Mouse (Mus musculus): ENCODE measurements around the gene Uvrag. TPM values are rescaled to one million over a fixed set of nuclear protein-coding genes. Genes with fewer than 3 reads are reported as not detected.
"Not testable (repeated sequence)": the region's sequence is repeated elsewhere in the genome, so short reads cannot be mapped to it uniquely, and the experiment has no call there.

Uvrag gene
- polyA plus RNA-seq, 1 experiment = 13.9 TPM

DNA sequence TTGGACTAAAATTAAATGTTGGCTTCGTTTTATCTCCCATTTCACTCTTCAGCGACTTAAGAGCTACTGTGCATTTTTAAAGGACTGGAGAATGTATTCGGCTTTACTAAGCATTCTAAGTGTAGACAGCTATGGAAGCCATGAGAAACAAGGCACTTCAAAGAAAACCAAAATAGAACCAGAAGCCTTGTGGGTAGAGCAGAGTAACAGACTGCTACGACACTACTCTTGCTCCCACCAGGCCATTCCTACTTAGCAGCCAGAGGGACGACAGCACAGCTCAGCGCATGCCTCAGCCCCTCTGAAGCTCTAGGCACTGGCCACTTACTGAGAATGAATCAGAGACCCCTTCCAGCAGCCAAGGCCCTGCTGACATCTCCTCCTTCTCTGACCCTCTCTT is 155.5 kb downstream of the Uvrag start:
- H3K4me1 ChIP-seq = peaks cover 74% of the 10 kb centered on the region
- peaks cover 70% of the 10 kb centered on the region for H3K36me3 ChIP-seq (replicated peaks; ENCODE audit: low read length)
- H3K4me3 ChIP-seq (replicated peaks) = no peak overlapping the region
- TF ChIP-seq GATA1 (IDR thresholded peaks at IDR 0.05; ENCODE audit: borderline replicate concordance, low read length) = no peak
- no peak for TF ChIP-seq FLI1 (IDR thresholded peaks at IDR 0.05; ENCODE audit: low read length)
- no peaks in the 10 kb centered on the region for H3K9me3 ChIP-seq
- no peaks in the 10 kb centered on the region for H3K27me3 ChIP-seq (replicated peaks)

DNA sequence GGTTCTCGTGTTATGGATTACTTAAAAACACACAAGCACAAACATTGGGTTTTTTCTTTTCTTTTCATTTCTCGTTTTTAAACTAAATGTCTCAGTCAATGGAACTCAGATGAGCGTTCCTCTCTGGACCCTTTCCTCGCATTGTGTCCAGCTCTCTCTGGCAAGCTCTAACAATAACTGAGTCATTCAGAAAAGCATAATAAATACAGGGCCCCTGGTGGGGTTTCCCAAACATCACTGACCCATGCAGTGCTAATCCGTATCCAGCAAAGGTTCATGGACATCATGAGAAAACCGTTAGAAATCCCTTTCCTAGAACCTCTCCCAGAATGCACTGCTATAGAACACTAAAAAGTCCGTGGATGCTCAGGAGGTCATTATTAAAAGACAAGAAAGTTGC is 156.6 kb downstream of the Uvrag start:
- Histone ChIP-seq H3K36me3 (replicated peaks; ENCODE audit: low read length) (peaks cover 65% of the 10 kb centered on the region), H3K4me1 (peaks cover 80% of the 10 kb centered on the region), H3K4me3 (replicated peaks) (no peak overlapping the region), H3K9me3 (no peaks in the 10 kb centered on the region), H3K27me3 (replicated peaks) (no peaks in the 10 kb centered on the region)
- no peak for TF ChIP-seq FLI1 (IDR thresholded peaks at IDR 0.05; ENCODE audit: low read length)
- TF ChIP-seq GATA1 (IDR thresholded peaks at IDR 0.05; ENCODE audit: borderline replicate concordance, low read length) = no peak

DNA sequence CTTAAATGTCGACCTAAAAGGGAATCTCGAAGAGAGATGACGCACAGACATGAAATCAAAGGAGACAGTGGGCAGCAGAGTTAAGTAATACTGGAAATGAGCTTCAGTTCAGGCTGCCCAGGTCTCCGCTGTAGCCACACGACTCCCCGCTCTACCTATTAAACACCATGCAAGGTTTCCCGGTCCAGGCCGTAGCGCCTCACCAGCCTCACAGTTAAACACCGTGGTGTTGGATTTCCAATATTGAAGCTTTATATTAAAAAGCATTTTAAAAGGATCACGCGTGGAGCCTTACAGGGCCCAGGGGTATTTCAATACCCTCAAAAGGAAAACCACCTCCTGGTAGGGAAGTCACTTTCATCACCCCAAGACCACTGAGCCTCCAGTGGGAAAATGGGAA is 157.9 kb downstream of the Uvrag start:
- H3K4me3 ChIP-seq (replicated peaks) = no peak overlapping the region
- no peak for TF ChIP-seq FLI1 (IDR thresholded peaks at IDR 0.05; ENCODE audit: low read length)
- no peak for TF ChIP-seq GATA1 (IDR thresholded peaks at IDR 0.05; ENCODE audit: borderline replicate concordance, low read length)
- H3K36me3 ChIP-seq (replicated peaks; ENCODE audit: low read length) = peaks cover 64% of the 10 kb centered on the region
- no peaks in the 10 kb centered on the region for H3K9me3 ChIP-seq
- H3K27me3 ChIP-seq (replicated peaks) = no peaks in the 10 kb centered on the region
- H3K4me1 ChIP-seq = peaks cover 88% of the 10 kb centered on the region

DNA sequence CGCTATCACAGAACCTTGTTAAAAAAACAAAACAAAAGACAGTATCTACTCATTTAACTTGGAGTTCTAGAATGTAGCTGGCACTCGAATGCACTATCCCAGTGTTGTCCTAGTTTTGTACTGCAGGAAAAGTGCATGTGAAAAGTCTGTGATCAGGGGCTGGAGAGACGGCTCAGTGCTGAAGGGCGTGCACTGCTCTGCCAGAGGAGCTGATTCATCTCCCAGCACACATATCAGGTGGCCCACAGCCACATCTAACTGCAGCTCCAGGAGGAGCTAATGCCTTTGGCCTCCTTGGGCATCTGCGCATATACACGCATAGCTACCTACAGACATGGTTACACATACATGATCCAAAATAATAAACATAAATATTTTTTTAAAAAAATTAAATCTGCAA is 159.5 kb downstream of the Uvrag start:
- Histone ChIP-seq H3K4me3 (replicated peaks) (no peak overlapping the region), H3K36me3 (replicated peaks; ENCODE audit: low read length) (peaks cover 53% of the 10 kb centered on the region), H3K4me1 (peaks cover 90% of the 10 kb centered on the region), H3K27me3 (replicated peaks) (no peaks in the 10 kb centered on the region), H3K9me3 (no peaks in the 10 kb centered on the region)
- no peak for TF ChIP-seq FLI1 (IDR thresholded peaks at IDR 0.05; ENCODE audit: low read length)
- TF ChIP-seq GATA1 (IDR thresholded peaks at IDR 0.05; ENCODE audit: borderline replicate concordance, low read length) = no peak

DNA sequence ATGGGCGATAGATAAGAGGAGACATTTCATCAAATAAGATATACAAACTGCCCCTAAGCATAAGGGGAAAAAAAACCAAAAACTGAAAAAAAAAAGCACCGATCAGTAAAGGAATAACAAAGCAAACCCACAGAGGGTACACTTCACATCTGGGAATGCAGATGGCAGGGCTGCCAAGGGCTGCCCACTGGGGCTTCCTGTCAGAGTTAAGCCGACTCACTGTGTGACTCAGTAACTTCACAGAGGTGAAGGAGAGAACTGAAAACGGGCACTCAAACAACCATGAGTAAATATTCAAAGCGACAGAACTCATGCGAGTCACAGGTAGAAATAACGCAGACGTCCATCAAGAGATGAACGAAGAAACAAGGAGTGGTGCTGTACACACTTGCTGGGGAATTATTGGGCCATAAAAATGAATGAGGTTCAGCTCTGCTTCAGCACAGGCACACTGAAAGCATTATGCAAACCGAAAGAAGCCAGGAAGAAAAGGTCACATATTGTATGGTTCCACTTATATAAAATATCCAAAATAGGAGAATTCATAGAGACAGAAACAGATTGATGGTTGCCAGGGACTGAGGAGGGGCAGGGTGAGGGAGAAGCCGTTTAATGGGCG is 164.0 kb downstream of the Uvrag start:
- Histone ChIP-seq H3K4me3 (replicated peaks) (peak overlapping the region; percentile 78), H3K4me1 (peaks cover 87% of the 10 kb centered on the region), H3K36me3 (replicated peaks; ENCODE audit: low read length) (peaks cover 45% of the 10 kb centered on the region), H3K27me3 (replicated peaks) (no peaks in the 10 kb centered on the region), H3K9me3 (no peaks in the 10 kb centered on the region)
- TF ChIP-seq GATA1 (IDR thresholded peaks at IDR 0.05; ENCODE audit: borderline replicate concordance, low read length) (no peak), FLI1 (IDR thresholded peaks at IDR 0.05; ENCODE audit: low read length) (no peak)

DNA sequence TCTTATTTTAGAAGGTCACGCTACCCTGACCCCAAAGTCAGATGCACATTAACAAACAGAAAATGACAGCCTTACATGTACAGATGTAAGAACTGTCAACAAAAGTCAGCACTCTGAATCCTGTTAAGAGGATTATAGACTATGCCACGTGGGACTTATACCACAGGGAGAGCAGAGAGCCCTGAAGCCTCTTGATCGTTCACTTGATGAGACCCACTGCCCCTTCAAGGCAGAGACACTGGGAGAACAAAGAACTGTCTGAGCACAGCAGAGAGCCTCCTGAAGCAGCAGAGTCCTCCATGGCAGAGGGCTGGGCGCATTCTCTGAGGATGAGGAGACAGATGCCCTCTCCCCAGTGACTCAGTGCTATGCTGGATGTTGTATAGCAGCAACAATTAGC is 166.4 kb downstream of the Uvrag start:
- Histone ChIP-seq H3K27me3 (replicated peaks) (no peaks in the 10 kb centered on the region), H3K36me3 (replicated peaks; ENCODE audit: low read length) (peaks cover 47% of the 10 kb centered on the region), H3K4me1 (peaks cover 77% of the 10 kb centered on the region), H3K4me3 (replicated peaks) (no peak overlapping the region), H3K9me3 (no peaks in the 10 kb centered on the region)
- TF ChIP-seq GATA1 (IDR thresholded peaks at IDR 0.05; ENCODE audit: borderline replicate concordance, low read length) = no peak
- TF ChIP-seq FLI1 (IDR thresholded peaks at IDR 0.05; ENCODE audit: low read length) = no peak

DNA sequence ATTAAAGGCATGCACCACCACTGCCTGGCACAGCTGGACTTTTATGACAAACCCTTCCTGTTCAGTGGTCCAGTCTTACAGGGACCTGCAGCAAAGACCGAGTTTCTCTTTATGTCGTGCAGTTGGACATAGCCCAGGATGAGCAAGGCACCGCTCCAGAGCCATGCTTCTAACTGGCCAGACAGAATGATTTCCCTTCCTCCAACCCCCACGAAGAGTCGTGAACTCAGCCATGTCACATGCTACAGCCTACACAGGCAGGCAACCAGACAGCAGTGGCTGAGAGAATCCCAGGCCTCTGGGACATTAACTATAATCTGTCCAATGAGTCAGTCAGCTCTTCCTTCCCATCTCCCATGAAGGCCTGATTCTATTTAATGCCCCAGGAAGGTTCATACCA is 170.2 kb downstream of the Uvrag start:
- no peak for TF ChIP-seq FLI1 (IDR thresholded peaks at IDR 0.05; ENCODE audit: low read length)
- no peak for TF ChIP-seq GATA1 (IDR thresholded peaks at IDR 0.05; ENCODE audit: borderline replicate concordance, low read length)
- peaks cover 46% of the 10 kb centered on the region for H3K36me3 ChIP-seq (replicated peaks; ENCODE audit: low read length)
- H3K9me3 ChIP-seq = peaks cover 6% of the 10 kb centered on the region
- peaks cover 78% of the 10 kb centered on the region for H3K4me1 ChIP-seq
- no peaks in the 10 kb centered on the region for H3K27me3 ChIP-seq (replicated peaks)
- H3K4me3 ChIP-seq (replicated peaks) = no peak overlapping the region

DNA sequence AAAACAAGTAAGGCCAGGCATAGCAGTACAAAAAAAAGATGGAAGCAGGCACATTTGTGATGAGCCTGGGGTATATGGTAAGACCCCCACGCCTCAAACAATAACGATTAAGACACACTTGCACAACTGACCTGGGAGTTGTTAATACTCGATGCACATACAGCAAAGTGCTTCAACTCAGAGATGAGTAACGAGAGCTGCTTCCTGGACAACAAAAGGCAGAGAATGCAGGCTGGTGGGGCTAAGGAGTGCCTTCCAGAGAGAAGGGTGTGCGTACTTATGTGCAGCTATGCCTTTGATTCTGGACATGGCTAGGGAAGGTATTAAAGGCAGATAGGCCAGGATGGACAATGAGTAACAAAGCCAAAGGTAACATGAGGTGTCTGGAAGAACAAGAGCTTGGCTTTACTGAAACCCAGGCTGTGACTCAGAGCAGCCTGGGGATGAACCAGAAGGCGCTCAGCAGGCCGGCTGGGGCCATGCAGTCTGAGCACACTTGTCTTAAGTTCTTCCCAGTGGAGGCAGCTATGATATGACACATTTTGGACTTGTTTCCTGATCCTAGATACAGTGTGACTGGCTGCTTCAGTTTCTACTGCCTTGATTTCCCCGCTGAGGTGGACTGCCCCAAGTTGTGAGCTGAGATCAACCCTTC is 172.1 kb downstream of the Uvrag start:
- H3K27me3 ChIP-seq (replicated peaks) = no peaks in the 10 kb centered on the region
- peaks cover 6% of the 10 kb centered on the region for H3K9me3 ChIP-seq
- H3K4me3 ChIP-seq (replicated peaks) = no peak overlapping the region
- H3K36me3 ChIP-seq (replicated peaks; ENCODE audit: low read length) = peaks cover 45% of the 10 kb centered on the region
- peaks cover 68% of the 10 kb centered on the region for H3K4me1 ChIP-seq
- TF ChIP-seq GATA1 (IDR thresholded peaks at IDR 0.05; ENCODE audit: borderline replicate concordance, low read length) (no peak), FLI1 (IDR thresholded peaks at IDR 0.05; ENCODE audit: low read length) (no peak)

DNA sequence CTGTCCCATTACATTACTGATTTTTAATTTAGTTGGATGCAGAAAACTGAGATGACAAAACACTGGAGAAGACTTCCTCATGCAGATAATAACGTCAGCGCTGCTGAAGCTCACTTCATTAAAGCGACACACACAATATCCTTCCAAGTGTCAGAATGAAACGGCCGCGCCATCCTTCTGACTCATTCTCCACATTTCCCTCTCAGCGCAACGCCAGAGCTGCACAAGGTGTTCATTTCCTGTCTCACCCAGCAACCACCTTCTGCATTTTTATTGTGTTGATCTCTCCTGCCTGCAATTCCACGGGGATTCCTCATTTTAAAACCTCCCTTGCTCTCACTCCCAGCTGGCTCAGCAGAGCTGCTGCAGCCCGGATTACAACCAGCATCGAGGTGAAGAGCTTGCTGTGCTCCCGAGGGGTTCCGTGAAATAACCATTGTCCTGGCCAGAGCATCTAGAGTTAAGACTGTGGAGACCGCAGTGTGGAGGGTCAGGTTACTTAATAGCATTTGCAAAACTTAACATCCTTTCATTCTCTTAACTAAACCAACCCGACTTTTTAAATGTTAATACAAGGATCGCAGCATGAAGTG is 172.8 kb downstream of the Uvrag start:
- Histone ChIP-seq H3K36me3 (replicated peaks; ENCODE audit: low read length) (peaks cover 46% of the 10 kb centered on the region), H3K4me3 (replicated peaks) (no peak overlapping the region), H3K9me3 (peaks cover 6% of the 10 kb centered on the region), H3K4me1 (peaks cover 71% of the 10 kb centered on the region), H3K27me3 (replicated peaks) (no peaks in the 10 kb centered on the region)
- no peak for TF ChIP-seq FLI1 (IDR thresholded peaks at IDR 0.05; ENCODE audit: low read length)
- no peak for TF ChIP-seq GATA1 (IDR thresholded peaks at IDR 0.05; ENCODE audit: borderline replicate concordance, low read length)

DNA sequence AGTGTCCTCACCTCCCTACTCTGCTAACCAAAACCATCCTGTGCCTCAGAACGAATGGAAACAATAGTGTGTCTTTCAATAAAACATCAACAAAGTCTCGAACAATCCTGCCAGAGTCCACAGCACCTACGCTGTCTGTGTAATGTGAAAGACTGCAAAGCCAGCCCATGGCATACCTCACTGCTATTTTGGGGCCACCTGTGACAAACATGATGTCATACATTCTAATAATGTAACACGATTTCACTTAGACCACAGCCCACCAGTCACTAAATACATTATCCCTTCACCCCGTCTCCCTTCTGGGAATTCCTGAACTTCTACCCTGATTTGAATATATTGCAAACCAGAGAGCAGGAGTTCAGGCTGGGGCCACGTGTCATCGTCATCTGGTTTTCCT is 173.3 kb downstream of the Uvrag start:
- Histone ChIP-seq H3K9me3 (peaks cover 6% of the 10 kb centered on the region), H3K36me3 (replicated peaks; ENCODE audit: low read length) (peaks cover 45% of the 10 kb centered on the region), H3K27me3 (replicated peaks) (no peaks in the 10 kb centered on the region), H3K4me1 (peaks cover 75% of the 10 kb centered on the region), H3K4me3 (replicated peaks) (no peak overlapping the region)
- no peak for TF ChIP-seq FLI1 (IDR thresholded peaks at IDR 0.05; ENCODE audit: low read length)
- TF ChIP-seq GATA1 (IDR thresholded peaks at IDR 0.05; ENCODE audit: borderline replicate concordance, low read length) = no peak

DNA sequence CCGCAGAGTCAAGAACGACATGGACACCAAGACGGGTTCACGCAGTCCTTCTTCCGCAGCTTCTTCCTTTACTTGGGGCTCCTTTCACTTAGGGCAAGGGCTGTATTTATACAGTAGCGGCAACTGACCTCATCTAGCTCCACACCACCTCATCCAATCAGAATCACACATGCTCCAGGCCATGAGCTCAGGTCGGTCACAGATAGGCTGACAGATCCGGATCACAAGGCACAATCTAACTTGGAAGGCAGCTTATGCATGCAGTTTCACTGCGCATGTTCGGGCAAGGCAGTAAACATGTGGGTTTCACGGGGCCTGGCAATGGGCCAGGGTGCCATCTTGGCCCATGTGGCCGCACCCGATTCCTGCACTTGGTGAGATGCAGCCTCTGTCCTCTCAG is 177.4 kb downstream of the Uvrag start:
- H3K4me3 ChIP-seq (replicated peaks); H3K9me3 ChIP-seq; H3K27me3 ChIP-seq (replicated peaks): not testable (repeated sequence)
- H3K36me3 ChIP-seq (replicated peaks; ENCODE audit: low read length) = peaks cover 30% of the 10 kb centered on the region
- H3K4me1 ChIP-seq = peaks cover 62% of the 10 kb centered on the region
